Mouse (Mus musculus): ENCODE measurements around the gene Cetn4.

Gene Cetn4

GRCm38 (mm10) chr3:37302685-37303084 lies 9.8 kb downstream of the Cetn4 start:
- DNase-seq (ENCODE audit: low spot score), result no peak

- no peak for DNase-seq (ENCODE audit: low spot score)
These were observed 13.0 kb downstream of the Cetn4 start for GRCm38 (mm10) chr3:37299470-37299869.

GRCm38 (mm10) chr3:37292654-37293053 lies 19.9 kb downstream of the Cetn4 start:
- no peak for DNase-seq (ENCODE audit: low spot score)

- no peak for DNase-seq (ENCODE audit: low spot score)
These were observed 20.6 kb downstream of the Cetn4 start for GRCm38 (mm10) chr3:37291929-37292328.

GRCm38 (mm10) chr3:37290881-37291541 lies 21.5 kb downstream of the Cetn4 start:
- no peak for DNase-seq (ENCODE audit: low spot score)

GRCm38 (mm10) chr3:37289237-37289636 lies 23.3 kb downstream of the Cetn4 start:
- no peak for DNase-seq (ENCODE audit: low spot score)

- DNase-seq (ENCODE audit: low spot score), result no peak
These were observed 29.3 kb downstream of the Cetn4 start for GRCm38 (mm10) chr3:37283234-37283633.

- no peak for DNase-seq (ENCODE audit: low spot score)
These were observed 30.1 kb downstream of the Cetn4 start for GRCm38 (mm10) chr3:37282299-37282922.

- DNase-seq (ENCODE audit: low spot score), result no peak
These were observed 31.6 kb downstream of the Cetn4 start for GRCm38 (mm10) chr3:37280871-37281270.

GRCm38 (mm10) chr3:37280221-37280620 lies 32.3 kb downstream of the Cetn4 start:
- DNase-seq (ENCODE audit: low spot score), result no peak

- DNase-seq (ENCODE audit: low spot score), result no peak
These were observed 37.8 kb downstream of the Cetn4 start for GRCm38 (mm10) chr3:37274661-37275060.

- DNase-seq (ENCODE audit: low spot score), result no peak
These were observed 39.4 kb downstream of the Cetn4 start for GRCm38 (mm10) chr3:37273092-37273491.

- DNase-seq (ENCODE audit: low spot score), result no peak
These were observed 41.3 kb downstream of the Cetn4 start for GRCm38 (mm10) chr3:37271209-37271608.

GRCm38 (mm10) chr3:37269926-37270325 lies 42.6 kb downstream of the Cetn4 start:
- DNase-seq (ENCODE audit: low spot score), result no peak

GRCm38 (mm10) chr3:37268338-37268737 lies 44.2 kb downstream of the Cetn4 start:
- no peak for DNase-seq (ENCODE audit: low spot score)

- no peak for DNase-seq (ENCODE audit: low spot score)
These were observed 53.0 kb downstream of the Cetn4 start for GRCm38 (mm10) chr3:37259331-37259999.

- DNase-seq (ENCODE audit: low spot score), result no peak
These were observed 54.7 kb downstream of the Cetn4 start for GRCm38 (mm10) chr3:37257776-37258175.

All from ovary, adult 18-20 months (tissue).